Mouse (Mus musculus) heart, adult 2 months (tissue): ENCODE data around the gene Ppp1r37.

Source experiments
- CTCF ChIP-seq: fragments of 200-600 bp; IDR thresholded peaks from 2 replicates; pipeline ENCODE4 v1.8.1; 2022; ENCODE audit warnings: antibody characterized with exemption, mild to moderate bottlenecking, moderate library complexity
- EP300 ChIP-seq: fragments of 200-500 bp; IDR thresholded peaks from 2 replicates; pipeline ENCODE4 v1.6.1; 2011; ENCODE audit warnings: low read depth, low read length, control low read depth; ENCODE audit not compliant: insufficient read depth
- POLR2A ChIP-seq: fragments of 200-500 bp; IDR thresholded peaks from 2 replicates; pipeline ENCODE4 v1.6.1; 2011; ENCODE audit warnings: mild to moderate bottlenecking, low read depth, low read length, control low read depth; ENCODE audit not compliant: insufficient read depth

- TF ChIP-seq EP300: no peak
- no peak for TF ChIP-seq CTCF
- TF ChIP-seq POLR2A: no peak
Measured at GRCm38 (mm10) chr7:19506969-19507611, 55.8 kb downstream of the Ppp1r37 start.
